Mouse (Mus musculus): Measurements from ENCODE around the gene Rab43. TPM values are rescaled to one million over a fixed set of nuclear protein-coding genes. Genes with fewer than 3 reads are reported as not detected.

Gene Rab43
- total RNA-seq, 2 experiments from 2014 or later = 10.7 to 11.1 TPM

GRCm38 (mm10) chr6:87759850-87760249 is 52.1 kb downstream of the Rab43 start:
- intact Hi-C loops (cut with DNase I) = loop anchor here (5.0 kb wide), 3 partner anchors 77 to 237 kb away; partner anchors contain the start of genes Copg1, Gm45140 and Isy1
- no peak for DNase-seq

DNA sequence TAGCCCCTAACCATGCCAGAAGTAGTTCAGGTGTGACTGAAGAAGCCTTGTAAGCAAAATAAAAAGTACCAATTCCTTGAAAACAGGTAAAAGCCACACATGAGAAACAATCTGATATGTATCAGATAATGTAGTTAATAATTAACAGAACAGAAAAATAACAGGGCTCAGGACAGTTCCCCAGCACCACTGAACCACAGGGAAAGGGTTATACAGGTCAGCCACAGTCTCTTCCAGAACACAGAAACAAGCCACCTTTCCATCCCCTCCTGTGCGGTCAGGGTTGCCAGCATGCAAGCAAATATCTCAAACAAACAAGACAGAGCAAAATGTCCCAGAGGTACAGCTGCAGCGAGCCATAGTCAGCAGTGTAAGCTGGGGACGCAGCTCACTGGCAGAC is 52.6 kb downstream of the Rab43 start:
- intact Hi-C loops (cut with DNase I) = no loop called here
- no peak for DNase-seq

DNA sequence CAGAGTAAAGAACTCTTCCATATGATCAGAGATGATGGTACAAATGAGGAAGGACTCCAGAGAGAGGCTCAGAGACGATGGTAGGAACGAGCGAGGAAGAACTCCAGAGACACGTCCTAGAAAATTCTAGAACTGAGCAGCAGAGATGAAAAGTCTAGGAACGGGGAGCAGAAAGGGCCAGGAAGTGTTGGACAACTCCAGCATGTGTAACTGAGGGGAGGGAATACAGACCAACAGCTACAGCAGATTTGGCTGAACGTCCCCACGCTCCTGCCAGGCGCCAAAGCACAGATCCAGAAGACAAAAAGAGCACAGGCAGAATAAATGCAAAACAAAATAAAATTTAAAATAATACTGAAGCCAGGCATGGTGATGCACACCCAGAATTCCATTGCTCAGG is 55.1 kb downstream of the Rab43 start:
- intact Hi-C loops (cut with DNase I) = no loop called here
- DNase-seq = no peak

- no peak for DNase-seq
- intact Hi-C loops (cut with DNase I) = no loop called here
Observed at GRCm38 (mm10) chr6:87755196-87755595, 56.8 kb downstream of the Rab43 start.

DNA sequence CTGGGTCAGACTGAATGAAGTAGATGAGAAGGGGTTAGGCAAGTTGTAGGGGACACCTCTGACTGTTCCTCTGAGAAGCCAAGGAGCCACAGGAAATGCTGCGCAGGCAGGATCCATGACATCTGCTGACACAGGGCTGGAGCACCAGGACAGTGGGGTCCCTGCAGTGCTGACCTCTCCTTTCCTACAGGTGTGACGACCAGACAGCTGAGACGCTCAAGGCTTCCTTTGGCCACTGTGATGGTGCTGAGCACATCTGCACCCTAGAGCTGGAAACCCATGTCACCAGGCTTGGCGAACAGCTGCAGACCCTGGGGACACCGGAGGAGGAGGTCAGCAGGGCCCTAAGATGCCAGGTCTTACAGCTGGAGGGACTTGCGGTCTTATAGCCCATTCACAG is 60.4 kb downstream of the Rab43 start:
- DNase-seq = no peak
- intact Hi-C loops (cut with DNase I) = no loop called here

- intact Hi-C loops (cut with DNase I) = no loop called here
- DNase-seq = no peak
Observed at GRCm38 (mm10) chr6:87750184-87750910, 61.6 kb downstream of the Rab43 start.

- intact Hi-C loops (cut with DNase I) = no loop called here
- no peak for DNase-seq
Observed at GRCm38 (mm10) chr6:87748531-87748930, 63.4 kb downstream of the Rab43 start.

DNA sequence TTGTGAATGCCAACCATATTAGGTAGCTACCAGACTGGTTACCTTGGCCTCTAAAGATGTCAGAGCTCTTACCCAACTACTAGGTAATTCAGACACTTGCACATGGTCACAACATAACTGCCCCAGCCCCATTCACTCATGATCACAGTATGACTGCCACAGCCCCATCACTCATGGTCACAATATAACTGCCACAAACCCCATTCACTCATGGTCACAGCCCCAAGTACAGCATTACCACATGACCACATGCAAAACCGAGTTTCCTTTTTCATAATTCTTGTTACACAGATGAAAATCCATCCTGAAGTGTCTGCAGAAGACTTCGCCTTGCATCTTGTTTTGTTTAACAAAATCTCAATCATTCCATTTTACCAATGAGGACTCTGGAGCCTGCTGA is 63.9 kb downstream of the Rab43 start:
- no peak for DNase-seq
- intact Hi-C loops (cut with DNase I) = no loop called here

DNA sequence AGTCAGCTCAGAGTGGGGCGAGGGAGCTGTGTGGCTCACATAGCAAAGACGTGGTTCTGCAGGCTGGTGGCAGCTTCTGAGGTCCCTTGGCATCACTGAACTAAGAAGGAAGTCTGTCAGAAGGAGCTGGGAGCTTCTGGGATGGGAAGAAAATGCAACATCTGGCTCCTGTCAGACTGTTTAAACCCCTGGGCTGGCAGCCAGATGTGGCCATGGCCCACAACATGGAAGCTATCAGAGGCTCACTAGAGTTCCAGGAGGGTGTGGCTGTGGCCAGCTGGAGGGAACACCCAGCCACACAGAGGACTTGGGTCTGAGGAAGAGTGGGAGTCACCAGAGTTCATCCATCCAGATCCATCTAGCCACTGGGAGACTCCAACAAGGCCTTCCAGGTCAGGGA is 65.1 kb downstream of the Rab43 start:
- peak; percentile 56 to 63 for DNase-seq
- intact Hi-C loops (cut with DNase I) = no loop called here

GRCm38 (mm10) chr6:87746059-87746458 is 65.9 kb downstream of the Rab43 start:
- peak in 1 of 2 experiments; percentile 25 for DNase-seq
- intact Hi-C loops (cut with DNase I) = no loop called here

- intact Hi-C loops (cut with DNase I) = no loop called here
- DNase-seq = no peak
Observed at GRCm38 (mm10) chr6:87745301-87745700, 66.7 kb downstream of the Rab43 start.

- no peak for DNase-seq
- intact Hi-C loops (cut with DNase I) = no loop called here
Observed at GRCm38 (mm10) chr6:87744632-87745031, 67.3 kb downstream of the Rab43 start.

- peak; percentile 30 to 31 for DNase-seq
- intact Hi-C loops (cut with DNase I) = no loop called here
Observed at GRCm38 (mm10) chr6:87743281-87743680, 68.7 kb downstream of the Rab43 start.

GRCm38 (mm10) chr6:87742804-87743203 is 69.2 kb downstream of the Rab43 start:
- intact Hi-C loops (cut with DNase I) = no loop called here
- DNase-seq = no peak

GRCm38 (mm10) chr6:87741978-87742377 is 70.0 kb downstream of the Rab43 start:
- intact Hi-C loops (cut with DNase I) = no loop called here
- no peak for DNase-seq

GRCm38 (mm10) chr6:87740496-87740895 is 71.5 kb downstream of the Rab43 start:
- no peak for DNase-seq
- intact Hi-C loops (cut with DNase I) = no loop called here

- intact Hi-C loops (cut with DNase I) = no loop called here
- no peak for DNase-seq
Observed at GRCm38 (mm10) chr6:87739898-87740297, 72.1 kb downstream of the Rab43 start.

Other genes starting within 250 kb of the Rab43 start
- gene Prokr1, start 221.4 kb downstream of the Rab43 start, total RNA-seq (2021) = under 1 TPM; 0.43 to 0.50 TPM
- 1 to 10 TPM; 2.3 to 3.4 TPM for gene Aplf, start 140.0 kb downstream of the Rab43 start, total RNA-seq (2021)
- gene Efcc1, start 81.3 kb downstream of the Rab43 start, total RNA-seq (2021) = 1 to 10 TPM; 1.2 to 1.4 TPM
- 1 to 10 TPM in 1 of 2 experiments, under 1 TPM in 1; 0.94 to 1.1 TPM for gene Gp9, start 34.1 kb downstream of the Rab43 start, total RNA-seq (2021)
- gene Gm45140, start 23.6 kb upstream of the Rab43 start, total RNA-seq (2021) = 1 to 10 TPM in 1 of 2 experiments, under 1 TPM in 1; 0.79 to 2.0 TPM
- gene Isy1, start 26.6 kb upstream of the Rab43 start, total RNA-seq (2021) = 10 to 100 TPM; 18.7 to 18.9 TPM
- 100 to 1,000 TPM; 303 to 349 TPM for gene Cnbp, start 38.9 kb upstream of the Rab43 start, total RNA-seq (2021)
- 10 to 100 TPM; 41.6 to 42.2 TPM for gene Copg1, start 75.7 kb upstream of the Rab43 start, total RNA-seq (2021)
- 1 to 10 TPM; 9.5 to 9.9 TPM for gene Hmces, start 101.8 kb upstream of the Rab43 start, total RNA-seq (2021)
- 1 to 10 TPM; 1.9 to 2.7 TPM for gene H1fx, start 169.5 kb upstream of the Rab43 start, total RNA-seq (2021)
- 100 to 1,000 TPM; 253 to 304 TPM for gene Rab7, start 233.1 kb upstream of the Rab43 start, total RNA-seq (2021)

Measured in heart, postnatal 36 days (tissue).